Mouse (Mus musculus) ES-E14 (cell line): Measurements from ENCODE around the gene Atf7ip.

Experiments
- CHD2 ChIP-seq: IDR thresholded peaks from 2 replicates; pipeline ENCODE4 v1.6.1; 2014; ENCODE audit warnings: mild to moderate bottlenecking, low read depth, low read length, inconsistent platforms
- HCFC1 ChIP-seq: IDR thresholded peaks from 2 replicates; pipeline ENCODE4 v1.6.1; 2012; ENCODE audit warnings: low read length, inconsistent platforms, borderline replicate concordance; ENCODE audit not compliant: insufficient read depth
- MAFK ChIP-seq: IDR thresholded peaks from 2 replicates; pipeline ENCODE4 v1.6.1; 2014; ENCODE audit warnings: mild to moderate bottlenecking, low read depth, low read length, inconsistent platforms; ENCODE audit not compliant: insufficient read depth
- ZNF384 ChIP-seq: IDR thresholded peaks from 2 replicates; pipeline ENCODE4 v1.6.1; 2012; ENCODE audit warnings: low read depth, low read length, inconsistent platforms

DNA sequence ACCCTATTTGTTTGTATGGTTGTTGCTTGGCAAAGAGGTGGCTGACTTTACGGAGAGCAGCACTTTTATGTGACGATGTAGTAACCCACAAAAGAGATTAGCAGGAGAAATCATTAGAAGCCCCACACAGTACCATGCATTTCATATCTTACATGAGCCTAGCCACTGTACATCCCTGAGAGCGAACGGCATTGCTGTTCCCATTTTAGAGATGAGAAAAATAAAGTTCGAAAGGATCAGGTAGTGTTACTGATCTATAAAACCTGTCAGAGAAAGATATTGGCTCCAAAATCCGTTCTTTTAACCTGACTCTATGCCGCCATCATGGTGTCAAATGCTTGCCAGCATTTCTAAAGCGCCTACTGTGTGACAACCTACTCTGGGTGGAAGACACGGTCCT, 36.2 kb upstream of the Atf7ip start:
- no peak for TF ChIP-seq HCFC1
- TF ChIP-seq MAFK = no peak
- no peak for TF ChIP-seq CHD2
- TF ChIP-seq ZNF384 = no peak
